Mouse (Mus musculus) lung, adult 2 months (tissue): ENCODE measurements at regions not wholly inside any gene's neighbourhood (a gene's known extent, or its start where the extent isn't known, plus 50 kb on each side); places are given as distances from the start of the nearest gene placed in this dataset.

ENCODE experiments used
- CTCF ChIP-seq: fragments of 200-500 bp; IDR thresholded peaks from 2 replicates; pipeline ENCODE4 v1.5.1; 2011; ENCODE audit warnings: mild to moderate bottlenecking, low read length, control low read depth; ENCODE audit not compliant: insufficient read depth
- POLR2A ChIP-seq: fragments of 200-500 bp; IDR thresholded peaks from 2 replicates; pipeline ENCODE4 v1.6.1; 2011; ENCODE audit warnings: low read depth, mild to moderate bottlenecking, control low read depth, low read length, borderline replicate concordance; ENCODE audit errors: extremely low read depth

GRCm38 (mm10) chr2:9287623-9288022 is 593.4 kb upstream of the 4930412O13Rik start:
- TF ChIP-seq POLR2A = no peak
- TF ChIP-seq CTCF = no peak
